Mouse (Mus musculus) liver, embryonic 16.5 days (tissue): ENCODE results near the gene Timmdc1. TPM values are rescaled to one million over a fixed set of nuclear protein-coding genes. Genes with fewer than 3 reads are reported as not detected.
A peak's percentile ranks its signal among the peaks of the same experiment; 100 is the strongest.

Experiments used
- ATAC-seq: fragments of 200-750 bp; cut with Nextera tagmentation; 2 replicates; pipeline ENCODE4 v1.8.0; 2017; ENCODE audit warnings: low read depth, mild to moderate bottlenecking, moderate number of reproducible peaks, moderate library complexity
- H3K27ac ChIP-seq: fragments of 300-500 bp; sonication (generic); 2 replicates; pipeline ENCODE4 v1.5.1; 2014; ENCODE audit warnings: mild to moderate bottlenecking, low read length
- H3K27me3 ChIP-seq: fragments of 300-500 bp; sonication (generic); 2 replicates; pipeline ENCODE4 v1.6.1; 2014; ENCODE audit warnings: low read depth, low read length, mixed read lengths; ENCODE audit not compliant: control insufficient read depth, insufficient read depth
- H3K36me3 ChIP-seq: fragments of 300-500 bp; sonication (generic); 2 replicates; pipeline ENCODE4 v1.6.1; 2014; ENCODE audit warnings: mild to moderate bottlenecking; ENCODE audit not compliant: control insufficient read depth, insufficient read depth
- H3K4me1 ChIP-seq: fragments of 300-500 bp; sonication (generic); 2 replicates; pipeline ENCODE4 v1.6.1; 2014; ENCODE audit warnings: low read depth, low read length, mixed read lengths; ENCODE audit not compliant: control insufficient read depth
- H3K4me2 ChIP-seq: fragments of 300-500 bp; sonication (generic); 2 replicates; pipeline ENCODE4 v1.6.1; 2014; ENCODE audit warnings: low read depth, low read length, mixed read lengths
- H3K4me3 ChIP-seq: fragments of 300-500 bp; sonication (generic); 2 replicates; pipeline ENCODE4 v1.5.1; 2014; ENCODE audit warnings: low read depth, mild to moderate bottlenecking, low read length
- H3K9ac ChIP-seq: fragments of 300-500 bp; sonication (generic); 2 replicates; pipeline ENCODE4 v1.6.1; 2014; ENCODE audit warnings: low read depth, low read length
- H3K9me3 ChIP-seq: fragments of 300-500 bp; sonication (generic); replicated peaks from 2 replicates; pipeline ENCODE4 v1.6.1; 2016; ENCODE audit warnings: low read length; ENCODE audit not compliant: control insufficient read depth
- WGBS: fragments of 180-500 bp; shearing (Covaris S2); extraction: QIAGEN DNeasy Blood & Tissue Kit; methylation state at CpG from one replicate; pipeline ENCODE4 v1.1.7; 2014; ENCODE audit not compliant: insufficient replicate concordance; 5-methylcytosine and 5-hydroxymethylcytosine counted together
- polyA plus RNA-seq: library from polyadenylated mRNA; unstranded; fragments of >200 nt; fragmentation: Nextera tagmentation; extraction: Ambion mirVana; gene quantifications from 2 replicates; pipeline ENCODE4 v1.2.1, GENCODE M21; 2015

The Timmdc1 gene
- polyA plus RNA-seq, 1 experiment from 2014 or later = 10.6 TPM

GRCm38 (mm10) chr16:38549479-38550396 is 27.3 kb upstream of the Timmdc1 start, which contains the start of gene Poglut1:
TSS of gene Poglut1 (minus strand) at chr16:38550258.
- WGBS = 2% methylated on average over 54 of the region's 54 CpGs
- Histone ChIP-seq H3K27me3 (no peaks in the 10 kb centered on the region; the same call in 1 of the 2 replicates), H3K27ac (no peak within 1 kb of the TSS), H3K36me3 (no peaks in the 10 kb centered on the region; the same call in 1 of the 2 replicates), H3K9ac (peak within 1 kb of the TSS; percentile 76), H3K4me1 (peaks cover 9% of the 10 kb centered on the region), H3K9me3 (no peaks in the 10 kb centered on the region), H3K4me2 (peak within 1 kb of the TSS; percentile 92), H3K4me3 (peak within 1 kb of the TSS; percentile 84)
- ATAC-seq = peak; percentile 79

DNA sequence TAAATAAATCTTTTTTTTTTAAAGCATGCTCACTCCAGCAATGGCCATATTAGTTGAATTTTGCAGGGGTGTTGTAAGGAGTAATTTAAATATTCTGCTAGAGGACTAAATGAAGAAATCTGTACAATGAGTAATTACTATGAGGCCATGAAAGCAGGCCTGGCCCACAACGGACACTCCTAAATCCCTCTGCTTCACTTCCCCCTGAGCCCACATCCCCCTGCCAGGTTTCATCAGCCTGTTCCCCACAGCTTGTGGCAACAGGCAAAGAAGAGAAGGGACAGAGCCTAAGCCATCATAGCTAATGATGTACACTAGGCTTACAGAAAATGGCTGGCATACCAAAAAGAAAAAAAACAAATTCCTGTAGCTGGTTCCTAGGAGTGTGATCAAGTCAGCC is 25.5 kb upstream of the Timmdc1 start:
- Histone ChIP-seq H3K27ac (no peak overlapping the region), H3K9me3 (no peaks in the 10 kb centered on the region), H3K4me3 (no peak overlapping the region), H3K4me1 (peaks cover 9% of the 10 kb centered on the region), H3K27me3 (no peaks in the 10 kb centered on the region), H3K4me2 (no peak overlapping the region), H3K36me3 (no peaks in the 10 kb centered on the region; the same call in 1 of the 2 replicates), H3K9ac (no peak overlapping the region)
- 81% methylated on average over 1 of the region's 1 CpGs for WGBS
- ATAC-seq = no peak

DNA sequence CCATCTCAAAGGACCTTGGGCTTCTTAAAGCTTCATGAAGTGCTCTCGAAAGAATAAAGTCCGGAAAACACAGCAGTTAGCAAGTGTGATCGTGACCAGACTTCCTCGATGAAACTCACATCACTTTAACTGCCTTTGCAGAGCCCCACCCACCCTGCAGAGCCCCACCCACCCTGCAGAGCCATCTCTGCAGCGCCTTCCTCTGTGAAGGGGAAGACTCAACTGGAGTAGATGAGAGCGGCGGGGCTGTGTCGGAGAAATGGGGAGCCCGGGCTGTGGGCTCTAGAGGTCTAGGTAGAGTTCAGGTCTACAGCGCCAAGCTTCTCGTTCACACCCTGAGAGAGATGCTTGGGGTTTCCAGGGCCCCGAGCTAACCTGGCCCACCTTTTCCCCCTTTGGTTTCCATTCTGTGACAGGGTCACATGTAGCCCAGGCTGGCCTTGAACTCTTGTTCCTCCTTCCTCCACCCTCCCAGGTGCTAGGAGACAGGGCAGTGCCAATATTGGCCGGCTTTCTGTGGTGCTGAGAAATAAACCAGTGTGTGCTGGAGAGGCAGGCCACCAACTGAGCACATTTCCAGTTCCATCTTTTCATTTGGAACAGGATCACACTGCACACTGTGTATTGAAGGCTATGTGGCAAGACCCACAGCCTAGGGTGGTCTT is 16.4 kb upstream of the Timmdc1 start:
- Histone ChIP-seq H3K4me3 (no peak overlapping the region), H3K27ac (no peak overlapping the region), H3K4me1 (no peaks in the 10 kb centered on the region), H3K36me3 (no peaks in the 10 kb centered on the region), H3K4me2 (no peak overlapping the region), H3K9me3 (no peaks in the 10 kb centered on the region), H3K27me3 (no peaks in the 10 kb centered on the region), H3K9ac (no peak overlapping the region)
- 68% methylated on average over 13 of the region's 13 CpGs for WGBS
- no peak for ATAC-seq

- Histone ChIP-seq H3K27me3 (no peaks in the 10 kb centered on the region), H3K27ac (no peak overlapping the region), H3K4me1 (no peaks in the 10 kb centered on the region), H3K9ac (no peak overlapping the region), H3K4me3 (no peak overlapping the region), H3K36me3 (no peaks in the 10 kb centered on the region), H3K4me2 (no peak overlapping the region), H3K9me3 (no peaks in the 10 kb centered on the region)
- WGBS = 34% methylated on average over 8 of the region's 8 CpGs
- no peak for ATAC-seq
These were observed 14.2 kb upstream of the Timmdc1 start for GRCm38 (mm10) chr16:38536544-38537146.

DNA sequence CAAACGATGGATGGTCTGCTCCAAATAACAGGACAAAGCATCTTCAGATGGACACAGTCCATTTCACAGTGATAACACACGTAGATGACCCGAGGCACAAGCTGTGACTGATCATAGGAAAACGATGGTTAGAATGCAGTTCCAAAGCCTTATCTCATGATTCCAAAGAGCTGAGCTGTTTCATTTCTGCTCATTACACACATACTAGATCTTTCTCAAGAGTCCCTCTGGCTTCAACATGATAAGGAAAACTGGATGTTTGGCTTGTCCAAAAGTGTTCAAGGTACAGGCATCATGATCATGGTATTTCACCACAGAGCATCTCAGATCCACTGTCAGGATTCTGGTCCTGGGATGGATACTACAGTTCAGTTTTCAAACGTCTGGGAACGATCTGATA is 3.8 kb upstream of the Timmdc1 start:
- WGBS = 59% methylated on average over 6 of the region's 6 CpGs

DNA sequence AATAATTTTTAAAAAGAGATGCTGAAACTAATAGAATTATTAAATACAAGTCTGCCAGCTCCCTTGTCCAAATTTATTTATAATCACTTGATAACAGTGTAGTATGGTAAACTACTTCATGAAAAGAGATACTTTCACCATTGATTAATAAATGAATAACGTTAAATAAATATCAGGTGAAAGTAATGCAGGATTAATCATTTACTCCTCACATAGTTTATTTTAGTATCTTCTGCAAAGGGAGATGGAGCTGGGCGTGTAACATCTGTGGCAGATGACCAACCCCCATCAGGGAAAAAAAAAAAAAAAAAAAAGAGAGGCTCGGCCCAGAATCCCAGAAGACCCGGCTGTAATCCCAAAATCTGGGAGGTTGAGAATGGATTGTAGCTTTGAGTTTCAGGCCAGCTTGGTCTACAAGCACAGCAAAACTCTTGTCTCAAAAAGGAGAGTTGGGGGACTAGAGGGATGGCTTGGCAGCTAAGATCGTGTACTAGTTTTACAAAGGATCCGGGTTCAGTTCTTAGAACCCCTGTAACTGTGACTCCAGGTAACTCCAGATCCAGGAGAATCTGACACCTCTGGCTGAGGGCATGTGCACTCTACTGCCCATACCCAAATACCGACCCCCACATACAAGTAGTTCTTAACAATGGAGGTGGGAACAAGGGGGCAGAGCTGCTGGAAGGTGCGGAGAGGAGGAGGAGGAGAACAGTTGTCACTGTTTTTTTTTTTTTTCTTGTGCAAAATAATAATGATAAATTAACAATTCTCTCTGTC is 1.1 kb downstream of the Timmdc1 start:
- Histone ChIP-seq H3K4me1 (peaks cover 12% of the 10 kb centered on the region), H3K9ac (peak overlapping the region; percentile 63), H3K4me3 (peak overlapping the region; percentile 99), H3K27ac (no peak overlapping the region), H3K36me3 (peaks cover 7% of the 10 kb centered on the region), H3K9me3 (no peaks in the 10 kb centered on the region), H3K27me3 (no peaks in the 10 kb centered on the region), H3K4me2 (peak overlapping the region; percentile 81)
- ATAC-seq = no peak
- WGBS = 21% methylated on average over 8 of the region's 8 CpGs

More for the DNA sequence above, 3.8 kb upstream of the Timmdc1 start:
- no peak overlapping the region for H3K4me3 ChIP-seq
- no peaks in the 10 kb centered on the region for H3K27me3 ChIP-seq
- H3K4me1 ChIP-seq = peaks cover 11% of the 10 kb centered on the region
- H3K9me3 ChIP-seq = no peaks in the 10 kb centered on the region
- ATAC-seq = no peak
- H3K27ac ChIP-seq = no peak overlapping the region
- H3K4me2 ChIP-seq = no peak overlapping the region
- no peaks in the 10 kb centered on the region; the same call in 1 of the 2 replicates for H3K36me3 ChIP-seq
- H3K9ac ChIP-seq = no peak overlapping the region

GRCm38 (mm10) chr16:38519140-38519539 is 3.3 kb downstream of the Timmdc1 start:
- no peak overlapping the region for H3K4me2 ChIP-seq
- H3K9me3 ChIP-seq = no peaks in the 10 kb centered on the region
- H3K9ac ChIP-seq = no peak overlapping the region
- no peak for ATAC-seq
- H3K4me3 ChIP-seq = no peak overlapping the region
- peaks cover 12% of the 10 kb centered on the region for H3K4me1 ChIP-seq
- peaks cover 10% of the 10 kb centered on the region for H3K36me3 ChIP-seq
- 91% methylated on average over 2 of the region's 2 CpGs for WGBS
- H3K27ac ChIP-seq = no peak overlapping the region
- H3K27me3 ChIP-seq = no peaks in the 10 kb centered on the region

GRCm38 (mm10) chr16:38510846-38511245 is 11.6 kb downstream of the Timmdc1 start:
- no peaks in the 10 kb centered on the region for H3K27me3 ChIP-seq
- no peak for ATAC-seq
- no peaks in the 10 kb centered on the region for H3K9me3 ChIP-seq
- H3K4me1 ChIP-seq = no peaks in the 10 kb centered on the region
- H3K36me3 ChIP-seq = peaks cover 4% of the 10 kb centered on the region; the same call in 1 of the 2 replicates
- no peak overlapping the region for H3K27ac ChIP-seq
- WGBS = 88% methylated on average over 2 of the region's 2 CpGs
- no peak overlapping the region for H3K4me2 ChIP-seq
- no peak overlapping the region for H3K9ac ChIP-seq
- H3K4me3 ChIP-seq = no peak overlapping the region
